Mouse (Mus musculus) neural tube, embryonic 12.5 days (tissue): ENCODE data around the gene Gm10226. TPM values are rescaled to one million over a fixed set of nuclear protein-coding genes. Genes with fewer than 3 reads are reported as not detected.
A peak's percentile ranks its signal among the peaks of the same experiment; 100 is the strongest.
"Not testable (repeated sequence)": the region's sequence is repeated elsewhere in the genome, so short reads cannot be mapped to it uniquely, and the experiment has no call there.

Source experiments
- ATAC-seq: fragments of 200-750 bp; cut with Nextera tagmentation; 2 replicates; pipeline ENCODE4 v1.8.0; 2017; ENCODE audit warnings: low read depth, mild to moderate bottlenecking, moderate TSS enrichment, moderate library complexity; ENCODE audit not compliant: low FRiP score
- H3K27ac ChIP-seq: fragments of 300-500 bp; sonication (generic); 2 replicates; pipeline ENCODE4 v1.5.1; 2016
- H3K27me3 ChIP-seq: fragments of 300-500 bp; sonication (generic); replicated peaks from 2 replicates; pipeline ENCODE4 v1.6.1; 2016; ENCODE audit warnings: mild to moderate bottlenecking
- H3K36me3 ChIP-seq: fragments of 300-500 bp; sonication (generic); 2 replicates; pipeline ENCODE4 v1.6.1; 2016; ENCODE audit warnings: mild to moderate bottlenecking
- H3K4me1 ChIP-seq: fragments of 300-500 bp; sonication (generic); 2 replicates; pipeline ENCODE4 v1.6.1; 2016
- H3K4me2 ChIP-seq: fragments of 300-500 bp; sonication (generic); replicated peaks from 2 replicates; pipeline ENCODE4 v1.6.1; 2016; ENCODE audit warnings: mild to moderate bottlenecking
- H3K4me3 ChIP-seq: fragments of 300-500 bp; sonication (generic); 2 replicates; pipeline ENCODE4 v1.5.1; 2016
- H3K9ac ChIP-seq: fragments of 300-500 bp; sonication (generic); 2 replicates; pipeline ENCODE4 v1.6.1; 2016; ENCODE audit warnings: mild to moderate bottlenecking
- H3K9me3 ChIP-seq: fragments of 300-500 bp; sonication (generic); 2 replicates; pipeline ENCODE4 v1.6.1; 2016; ENCODE audit warnings: mild to moderate bottlenecking
- WGBS: fragments of 180-500 bp; shearing (Covaris S2); methylation state at CpG from one replicate; pipeline ENCODE4 v1.1.7; 2016; 5-methylcytosine and 5-hydroxymethylcytosine counted together
- polyA plus RNA-seq: library from polyadenylated mRNA; unstranded; fragments of >200 nt; fragmentation: Nextera tagmentation; extraction: Ambion mirVana; gene quantifications from 2 replicates; pipeline ENCODE4 v1.2.1, GENCODE M21; 2016

The Gm10226 gene
- polyA plus RNA-seq, 1 experiment from 2014 or later = 13.4 TPM

DNA sequence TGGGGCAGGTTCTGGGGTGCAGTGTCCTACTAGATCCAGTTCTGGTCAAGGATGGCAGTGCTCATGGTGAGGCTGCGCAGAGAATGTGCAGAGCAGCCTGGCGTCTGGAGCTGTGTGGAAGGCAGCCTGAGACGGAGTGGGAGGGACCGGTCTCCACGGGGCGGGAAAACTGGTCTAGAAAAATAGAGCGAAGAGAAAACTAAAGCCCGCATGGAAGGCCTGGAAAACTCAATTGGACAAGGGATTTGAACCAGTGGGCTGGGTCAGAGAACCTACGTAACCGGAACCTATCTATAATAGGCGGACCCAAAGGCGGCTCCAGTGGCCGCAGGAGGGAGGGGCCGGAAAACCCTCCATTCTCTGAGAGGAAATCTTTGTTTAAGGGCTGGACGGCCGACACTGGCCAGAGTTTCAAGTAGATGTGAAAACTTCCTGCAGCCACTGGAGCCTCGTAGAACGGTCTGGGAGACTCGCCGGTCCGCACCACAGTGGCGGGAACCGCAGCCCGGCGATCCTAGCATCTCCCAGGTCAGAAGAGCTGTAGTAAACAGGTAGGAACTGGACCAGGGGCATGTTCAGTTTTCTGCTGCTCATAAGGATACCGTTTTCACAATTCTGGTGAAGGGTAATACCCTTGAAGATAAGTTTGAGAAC, 15.8 kb downstream of the Gm10226 start, which contains the start of gene Zfp760:
Zfp760 (plus strand) TSS at position 399 of the 654 bp plus-strand sequence.
- peak; percentile 95 for ATAC-seq
- no peaks in the 10 kb centered on the region for H3K9me3 ChIP-seq
- H3K4me1 ChIP-seq = peaks cover 8% of the 10 kb centered on the region; the same call in 1 of the 2 replicates
- peak within 1 kb of the TSS; percentile 61 for H3K4me2 ChIP-seq
- peaks cover 12% of the 10 kb centered on the region for H3K36me3 ChIP-seq
- 6% methylated on average over 26 of the region's 26 CpGs for WGBS
- H3K27ac ChIP-seq = peak within 1 kb of the TSS; percentile 67
- H3K9ac ChIP-seq = peak within 1 kb of the TSS; percentile 67
- no peaks in the 10 kb centered on the region for H3K27me3 ChIP-seq
- H3K4me3 ChIP-seq = peak within 1 kb of the TSS; percentile 60

DNA sequence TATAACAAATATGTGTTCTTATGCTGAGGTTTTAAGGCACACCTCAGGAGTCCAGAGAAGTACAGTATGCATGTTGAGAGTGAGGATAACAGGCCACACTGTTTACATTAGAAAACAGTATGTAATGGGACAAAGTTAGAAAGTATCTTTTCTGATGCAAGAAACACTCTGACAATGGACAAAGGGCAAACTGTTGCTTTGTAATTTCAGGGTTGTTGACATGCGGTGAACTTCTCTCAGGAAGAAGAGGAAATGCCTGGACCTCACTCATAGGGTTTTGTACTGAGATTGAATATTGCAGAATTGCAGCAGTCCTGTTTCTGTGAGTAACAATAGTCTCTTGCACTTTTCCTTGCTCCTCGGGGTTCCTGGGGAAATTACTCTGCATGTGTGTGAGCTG, 16.7 kb downstream of the Gm10226 start:
- H3K4me3 ChIP-seq = peak overlapping the region; percentile 60
- H3K27me3 ChIP-seq = no peaks in the 10 kb centered on the region
- H3K9me3 ChIP-seq = no peaks in the 10 kb centered on the region
- peak overlapping the region; percentile 67 for H3K9ac ChIP-seq
- 45% methylated on average over 2 of the region's 2 CpGs for WGBS
- no peak overlapping the region for H3K27ac ChIP-seq
- H3K4me1 ChIP-seq = peaks cover 8% of the 10 kb centered on the region; the same call in 1 of the 2 replicates
- peaks cover 16% of the 10 kb centered on the region for H3K36me3 ChIP-seq
- ATAC-seq = no peak
- H3K4me2 ChIP-seq = peak overlapping the region; percentile 61

- not testable (repeated sequence) for H3K27ac ChIP-seq, H3K4me1 ChIP-seq, H3K27me3 ChIP-seq, H3K36me3 ChIP-seq, H3K9me3 ChIP-seq, H3K9ac ChIP-seq, ATAC-seq, H3K4me3 ChIP-seq, H3K4me2 ChIP-seq
- WGBS = 90% methylated on average over 18 of the region's 22 CpGs
Observed at GRCm38 (mm10) chr17:21730495-21730894, 38.8 kb downstream of the Gm10226 start, which contains the start of gene Zfp229. Gene Zfp229 (plus strand): TSS chr17:21730795.

DNA sequence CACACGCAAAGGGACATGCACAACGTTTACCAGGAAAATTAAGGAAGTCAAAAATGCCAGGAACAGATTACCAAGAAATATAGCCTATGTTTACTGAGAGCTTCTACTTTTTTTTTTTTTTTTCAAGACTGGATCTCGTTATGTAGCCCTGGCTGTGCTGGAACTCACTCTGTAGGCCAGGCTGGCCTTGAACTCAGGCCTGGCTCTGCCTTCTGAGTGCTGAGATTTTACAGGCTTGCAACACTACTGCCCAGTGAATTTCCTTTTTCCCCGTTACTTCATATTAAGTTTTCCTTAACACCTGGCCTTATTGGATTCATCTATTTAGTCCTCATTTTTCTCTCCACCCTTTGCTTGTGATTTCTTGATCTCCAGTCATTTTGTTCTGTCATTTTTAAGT, 41.4 kb downstream of the Gm10226 start:
- peak overlapping the region; percentile 74; the same call in 1 of the 2 replicates for H3K9ac ChIP-seq
- no peaks in the 10 kb centered on the region for H3K27me3 ChIP-seq
- 85% methylated on average over 4 of the region's 4 CpGs for WGBS
- peak overlapping the region; percentile 64; the same call in 1 of the 2 replicates for H3K4me3 ChIP-seq
- no peaks in the 10 kb centered on the region for H3K9me3 ChIP-seq
- H3K36me3 ChIP-seq = no peaks in the 10 kb centered on the region
- H3K4me1 ChIP-seq = peaks cover 8% of the 10 kb centered on the region
- peak overlapping the region; percentile 56 for H3K4me2 ChIP-seq
- no peak for ATAC-seq
- 0 out of 2 replicates have a peak overlapping the region, but pooled peaks have one; percentile 26 for H3K27ac ChIP-seq

DNA sequence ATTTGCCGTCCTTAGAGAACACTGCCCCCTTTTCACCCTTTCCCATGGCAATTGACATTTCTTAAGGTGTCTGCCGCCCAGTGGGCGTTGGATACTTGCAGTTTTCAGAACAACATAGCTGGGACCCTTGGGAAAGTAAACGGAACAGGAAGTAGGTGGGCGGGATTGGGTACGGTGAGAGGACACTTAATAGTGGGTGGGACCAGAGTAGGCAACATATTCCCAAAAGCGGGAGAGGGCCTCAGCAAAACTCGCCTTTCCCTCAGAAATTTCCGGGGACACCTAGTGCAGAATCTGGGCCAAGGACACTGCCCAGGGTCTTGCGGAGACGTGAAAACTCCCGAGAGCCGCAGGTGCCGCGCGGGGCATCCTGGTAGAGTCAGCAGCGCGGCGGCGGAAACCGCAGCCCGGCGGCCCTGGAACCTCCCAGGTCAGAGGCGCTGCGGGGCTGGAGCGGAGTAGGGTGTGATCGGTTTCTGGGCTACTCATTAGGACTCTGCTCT, 41.9 kb downstream of the Gm10226 start:
- no peaks in the 10 kb centered on the region for H3K27me3 ChIP-seq
- no peaks in the 10 kb centered on the region for H3K9me3 ChIP-seq
- under 1% methylated on average over 27 of the region's 27 CpGs for WGBS
- H3K4me2 ChIP-seq = peak overlapping the region; percentile 56
- H3K9ac ChIP-seq = peak overlapping the region; percentile 74
- H3K36me3 ChIP-seq = no peaks in the 10 kb centered on the region
- ATAC-seq = peak; percentile 98
- 0 out of 2 replicates have a peak overlapping the region, but pooled peaks have one; percentile 26 for H3K27ac ChIP-seq
- peaks cover 8% of the 10 kb centered on the region for H3K4me1 ChIP-seq
- H3K4me3 ChIP-seq = peak overlapping the region; percentile 64

Other genes with a start within 250 kb of the Gm10226 start
- 13.8 and 15.1 TPM in 2 replicates for gene Zfp51, start 241.5 kb upstream of the Gm10226 start, polyA plus RNA-seq
- gene Zfp53, start 202.9 kb upstream of the Gm10226 start, polyA plus RNA-seq = 8.1 and 9.5 TPM in 2 replicates
- gene Zfp52, start 156.3 kb upstream of the Gm10226 start, polyA plus RNA-seq = 1.6 and 1.9 TPM in 2 replicates
- 14.1 and 16.3 TPM in 2 replicates for gene Zfp948, start 124.9 kb upstream of the Gm10226 start, polyA plus RNA-seq
- 7.8 and 9.2 TPM in 2 replicates for gene Zfp983, start 41.2 kb upstream of the Gm10226 start, polyA plus RNA-seq
- gene Zfp760, start 15.9 kb downstream of the Gm10226 start, polyA plus RNA-seq = 15.9 and 16.2 TPM in 2 replicates
- 9.9 and 10.6 TPM in 2 replicates for gene Zfp229, start 38.9 kb downstream of the Gm10226 start, polyA plus RNA-seq
- 3.5 and 4.0 TPM in 2 replicates for gene Zfp820, start 153.9 kb downstream of the Gm10226 start, polyA plus RNA-seq
- 7.9 and 8.7 TPM in 2 replicates for gene Zfp995, start 218.1 kb downstream of the Gm10226 start, polyA plus RNA-seq